Mouse (Mus musculus) stomach, adult 2 months (tissue): ENCODE measurements around the gene Zfp11. TPM values are rescaled to one million over a fixed set of nuclear protein-coding genes. Genes with fewer than 3 reads are reported as not detected.

Experiments
- polyA plus RNA-seq: library from polyadenylated mRNA; depleted of rRNA; stranded (reverse); fragments of >200 nt; gene quantifications from 2 replicates; pipeline ENCODE4 v1.2.3, GENCODE M21; 2012; rRNA removed

The Zfp11 gene
- 0.32 and 0.35 TPM in 2 replicates for polyA plus RNA-seq

GRCm38 (mm10) chr5:129670036-129670458 is at the start of gene Zfp11:
TSS of gene Zfp11 (minus strand) at chr5:129670099.

GRCm38 (mm10) chr5:129715326-129715861 is 45.5 kb upstream of the Zfp11 start, which contains the start of gene Mrps17:
TSS of gene Mrps17 (plus strand) at chr5:129715497.

DNA sequence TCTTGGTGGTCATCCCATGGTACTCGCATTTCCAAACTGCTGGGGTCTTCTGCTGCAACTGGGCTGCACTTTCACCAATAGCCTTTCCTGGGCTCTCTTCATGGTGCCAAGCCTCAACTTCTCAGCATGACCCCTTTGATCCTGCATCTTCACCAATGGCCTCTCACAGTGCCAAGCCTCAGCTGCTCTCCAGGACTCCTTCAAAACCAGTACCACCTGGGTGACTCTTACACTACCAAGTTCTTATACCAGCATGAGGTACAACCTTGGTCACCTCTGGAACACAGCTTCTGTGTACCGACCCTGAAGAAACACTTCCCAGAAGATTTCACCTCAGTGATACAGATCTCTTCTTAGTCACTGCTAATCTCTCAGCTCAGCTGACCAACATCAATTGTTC is 38.5 kb upstream of the Zfp11 start, which contains the start of gene Sept14:
Gene Sept14 (minus strand): TSS at position 101 of the 400 bp plus-strand sequence.

Other genes with a start within 250 kb of the Zfp11 start
- gene Sfswap, start 168.9 kb downstream of the Zfp11 start, polyA plus RNA-seq = 44.2 and 58.8 TPM in 2 replicates
- gene Mmp17, start 85.9 kb downstream of the Zfp11 start, polyA plus RNA-seq = 4.1 and 4.6 TPM in 2 replicates
- not detected in 2 replicates for gene Sept14, start 38.4 kb upstream of the Zfp11 start, polyA plus RNA-seq
- 30.9 and 37.4 TPM in 2 replicates for gene Mrps17, start 45.4 kb upstream of the Zfp11 start, polyA plus RNA-seq
- gene Nipsnap2, start 55.0 kb upstream of the Zfp11 start, polyA plus RNA-seq = 13.1 and 16.2 TPM in 2 replicates
- gene Psph, start 117.3 kb upstream of the Zfp11 start, polyA plus RNA-seq = 11.9 and 13.8 TPM in 2 replicates
- 5.2 and 5.6 TPM in 2 replicates for gene Sumf2, start 176.9 kb upstream of the Zfp11 start, polyA plus RNA-seq
- gene Chchd2, start 217.4 kb upstream of the Zfp11 start, polyA plus RNA-seq = 1,057 and 2,189 TPM in 2 replicates
- 0.40 and 0.51 TPM in 2 replicates for gene Zbed5, start 225.6 kb upstream of the Zfp11 start, polyA plus RNA-seq
- gene Phkg1, start 228.4 kb upstream of the Zfp11 start, polyA plus RNA-seq = 0.41 and 0.74 TPM in 2 replicates
- 3.4 and 4.2 TPM in 2 replicates for gene Nupr1l, start 238.4 kb upstream of the Zfp11 start, polyA plus RNA-seq